Mouse (Mus musculus) adrenal gland, adult 2 months (tissue): Measurements from ENCODE around the gene Pxylp1. TPM values are rescaled to one million over a fixed set of nuclear protein-coding genes. Genes with fewer than 3 reads are reported as not detected.
"Not testable (repeated sequence)": the region's sequence is repeated elsewhere in the genome, so short reads cannot be mapped to it uniquely, and the experiment has no call there.

Experiments used
- DNase-seq: peaks from one replicate; pipeline ENCODE4 v3.0.0; 2021
- long read RNA-seq: library from polyadenylated mRNA; stranded (forward); transcript quantifications from one replicate; pipeline ENCODE4 v2.0.0, GENCODE M21; 2021
- polyA plus RNA-seq: library from polyadenylated mRNA; depleted of rRNA; stranded (reverse); fragments of >200 nt; gene quantifications from 2 replicates; pipeline ENCODE4 v1.2.3, GENCODE M21; 2012; rRNA removed
- total RNA-seq, 2 experiments: library from RNA; stranded (reverse); gene quantifications; 2 replicates each; pipeline ENCODE4 v1.2.3; 2021

Pxylp1 gene
- total RNA-seq (10 to 100 TPM in 1 of 2 experiments, 1 to 10 TPM in 1; 5.6 to 13.0 TPM), polyA plus RNA-seq (2.7 and 2.9 TPM in 2 replicates)
- long read RNA-seq, transcript Pxylp1-201 (6 exons, 2,908 nt), result major isoform, 9 of 18 reads
- long read RNA-seq, partial matches to known transcripts, result 1 of 18 reads
- long read RNA-seq, other reads (novel, unspliced or antisense), result 5 of 18 reads

DNA sequence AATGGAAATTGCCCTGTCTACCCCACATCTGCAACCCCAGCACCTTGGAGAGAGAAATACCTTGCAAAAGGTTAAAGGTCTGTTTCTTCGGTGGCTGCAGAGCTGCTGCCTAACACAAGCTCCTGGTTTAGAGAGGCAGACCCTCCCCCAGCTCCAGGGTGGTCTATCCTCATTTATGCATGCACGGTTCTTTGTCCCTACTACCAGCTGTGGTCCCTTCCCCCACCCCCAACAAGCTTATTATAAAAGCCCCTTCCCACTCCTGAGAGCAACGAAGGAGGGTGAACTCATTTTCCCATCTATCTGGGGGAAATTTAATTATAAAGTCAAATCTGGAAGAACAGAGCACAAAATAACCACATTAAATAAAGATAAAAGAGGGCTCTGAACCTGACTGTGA is at the start of gene Pxylp1:
Gene Pxylp1, minus strand, starts transcription at position 124 of the 400 bp plus-strand sequence.
- DNase-seq, result no peak

DNA sequence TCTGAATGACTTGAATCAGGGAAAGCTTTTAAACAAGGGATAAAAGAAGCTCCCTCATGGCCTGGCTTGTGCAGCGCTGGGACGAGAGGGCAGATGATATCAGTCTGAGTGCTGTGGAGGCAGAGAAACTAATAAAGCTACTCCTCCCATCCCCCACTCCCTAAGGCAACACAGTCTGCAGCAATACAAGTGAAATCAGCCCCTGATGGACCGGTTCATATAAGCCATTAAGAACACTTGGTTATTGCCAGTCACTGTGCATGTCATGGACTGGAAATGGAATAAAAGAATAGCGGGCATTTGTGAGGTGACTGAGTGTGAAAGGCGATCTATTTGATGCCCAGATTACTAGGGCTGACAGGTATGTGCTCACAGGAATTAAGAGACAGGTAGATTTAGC is 46.4 kb upstream of the Pxylp1 start:
- no peak for DNase-seq

DNA sequence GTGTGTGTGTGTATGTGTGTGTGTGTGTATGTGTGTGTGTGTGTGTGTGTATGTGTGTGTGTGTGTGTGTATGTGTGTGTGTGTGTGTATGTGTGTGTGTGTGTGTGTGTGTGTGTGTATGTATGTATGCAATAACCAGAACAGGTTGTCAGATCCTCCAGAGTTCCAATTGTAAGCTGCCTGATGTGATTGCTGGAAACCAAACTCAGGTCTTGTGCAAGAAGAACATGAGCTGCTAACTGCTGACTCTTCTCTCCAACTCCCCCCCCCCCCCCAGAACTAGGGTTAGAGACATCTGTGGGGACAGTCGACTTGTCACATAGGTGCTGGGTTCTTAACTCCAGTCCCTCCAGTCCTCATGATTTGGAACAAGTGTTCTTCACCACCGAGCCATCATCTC is 44.0 kb upstream of the Pxylp1 start:
- not testable (repeated sequence) for DNase-seq

DNA sequence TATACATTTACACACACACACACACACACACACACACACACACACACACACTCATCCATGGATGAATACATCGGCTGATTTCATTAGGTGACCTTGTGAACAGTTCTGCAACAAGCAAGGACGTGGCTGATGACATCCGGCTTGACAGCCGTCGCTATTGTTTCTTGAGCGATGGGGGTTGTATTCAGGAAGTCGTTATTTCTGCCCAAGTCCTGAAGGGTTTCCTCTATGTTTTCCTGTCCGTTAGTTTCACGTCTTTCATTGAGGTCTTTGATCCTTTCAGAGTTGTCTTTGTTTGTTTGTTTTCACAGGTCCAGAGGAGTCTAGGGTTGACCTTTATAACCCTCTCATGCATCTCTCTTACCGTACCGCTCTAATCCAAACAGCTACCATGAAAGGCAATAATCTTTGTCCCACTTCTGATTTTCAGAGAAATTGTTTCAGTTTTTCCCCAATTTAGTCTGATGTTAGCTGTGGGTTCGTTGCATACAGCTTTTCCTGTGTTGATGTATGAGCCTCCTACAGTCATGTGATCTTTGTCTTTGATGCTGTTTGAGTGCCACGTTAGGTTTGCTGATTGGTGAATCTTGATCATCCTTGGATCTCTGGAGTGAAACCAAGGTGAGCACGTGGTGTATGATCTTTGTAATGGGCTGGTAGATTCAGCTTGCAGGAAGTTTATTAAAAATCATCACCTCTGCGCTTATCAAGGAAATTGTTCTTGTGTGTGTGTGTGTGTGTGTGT is 43.3 kb upstream of the Pxylp1 start:
- peak; percentile 20 for DNase-seq

DNA sequence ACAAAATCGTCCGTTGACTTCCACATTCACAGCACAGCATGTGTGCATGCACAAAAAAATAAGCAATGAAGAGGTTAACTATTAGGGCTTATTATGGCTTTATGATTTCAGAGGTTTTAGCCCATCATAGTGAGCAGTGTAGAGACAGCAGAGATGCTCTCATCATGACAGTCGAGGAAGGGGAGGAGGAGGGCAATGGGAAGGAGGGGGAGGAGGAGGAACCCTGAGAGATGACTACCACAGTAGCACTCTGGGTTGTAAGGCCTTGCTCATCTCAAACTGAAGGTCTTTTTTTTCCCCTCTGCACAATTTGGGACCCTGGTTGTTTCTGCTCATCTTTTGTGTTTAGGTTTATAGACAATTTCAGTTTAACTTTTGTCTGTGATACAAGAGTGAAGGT is 42.3 kb upstream of the Pxylp1 start:
- no peak for DNase-seq

DNA sequence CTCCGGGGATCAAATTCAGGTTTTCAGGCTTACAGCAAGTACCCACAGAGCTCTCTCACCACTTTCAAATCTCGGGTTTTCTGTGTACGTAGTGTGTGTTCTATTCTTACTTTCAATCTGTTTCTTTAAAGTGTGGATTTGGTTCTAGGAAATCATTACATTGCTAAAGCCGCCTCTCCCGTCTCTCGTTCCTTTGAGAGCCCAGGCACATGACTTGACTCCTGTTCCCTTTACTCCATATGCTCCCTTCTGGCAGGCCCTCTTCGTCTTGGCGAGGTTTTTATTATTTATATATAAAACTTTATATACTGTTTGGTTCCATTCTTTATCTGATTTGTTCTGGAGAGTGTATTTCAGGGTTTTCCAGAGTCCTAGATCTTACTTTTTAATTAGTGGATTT is 40.3 kb upstream of the Pxylp1 start:
- DNase-seq, result no peak

DNA sequence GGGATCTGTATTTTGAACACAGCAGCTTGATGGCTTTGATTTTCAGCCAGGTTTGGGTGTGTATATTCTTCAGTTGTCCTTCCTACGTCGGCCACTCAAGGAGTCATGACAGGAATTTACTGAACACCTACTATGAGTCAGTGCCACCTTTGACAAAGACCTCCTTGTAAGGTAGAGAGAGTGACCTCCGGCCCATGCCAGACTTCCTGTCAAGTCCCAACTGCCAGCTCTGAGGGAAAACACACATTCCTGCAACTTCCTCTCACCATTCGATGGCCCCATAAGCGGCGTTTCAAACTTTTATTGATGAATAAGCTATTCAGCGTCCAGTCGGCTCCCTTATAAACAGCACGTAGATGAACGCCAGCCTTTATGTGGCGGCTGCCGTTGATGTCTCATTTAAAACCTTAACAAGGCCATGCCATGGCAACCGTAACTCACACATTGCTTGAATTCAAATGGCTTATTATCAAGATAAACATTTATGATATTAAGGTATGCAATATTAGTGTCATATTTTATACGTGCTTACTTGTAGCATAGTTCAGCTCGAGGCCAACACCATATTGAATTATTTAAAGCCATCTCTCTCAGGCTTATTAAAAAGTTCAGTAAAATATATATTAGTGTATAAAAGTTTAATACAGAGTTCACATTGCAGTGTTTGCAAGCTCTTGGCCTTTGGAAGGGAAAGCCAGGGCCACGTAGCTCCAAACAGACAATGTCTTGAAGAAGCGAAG is 31.3 kb upstream of the Pxylp1 start:
- no peak for DNase-seq

DNA sequence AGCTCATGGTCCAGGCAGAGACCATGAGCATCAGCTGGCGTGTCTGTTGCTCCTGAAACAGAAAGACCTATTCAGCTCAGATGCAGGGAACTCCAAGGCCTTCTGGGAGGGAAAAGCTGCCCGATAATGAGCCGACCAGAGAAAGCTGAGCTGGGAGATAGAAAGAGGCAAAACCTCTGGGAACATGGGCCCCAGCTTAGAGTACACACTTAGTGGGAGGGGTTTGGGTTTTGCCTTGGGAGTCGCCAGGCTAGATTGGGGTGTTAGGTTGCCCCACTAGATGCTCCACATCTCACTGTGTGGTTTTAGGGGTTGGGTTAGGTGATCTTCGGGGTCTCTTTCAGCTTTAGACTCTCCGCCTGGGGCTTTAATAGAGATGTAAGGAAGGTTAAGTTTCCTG is 30.6 kb upstream of the Pxylp1 start:
- no peak for DNase-seq

DNA sequence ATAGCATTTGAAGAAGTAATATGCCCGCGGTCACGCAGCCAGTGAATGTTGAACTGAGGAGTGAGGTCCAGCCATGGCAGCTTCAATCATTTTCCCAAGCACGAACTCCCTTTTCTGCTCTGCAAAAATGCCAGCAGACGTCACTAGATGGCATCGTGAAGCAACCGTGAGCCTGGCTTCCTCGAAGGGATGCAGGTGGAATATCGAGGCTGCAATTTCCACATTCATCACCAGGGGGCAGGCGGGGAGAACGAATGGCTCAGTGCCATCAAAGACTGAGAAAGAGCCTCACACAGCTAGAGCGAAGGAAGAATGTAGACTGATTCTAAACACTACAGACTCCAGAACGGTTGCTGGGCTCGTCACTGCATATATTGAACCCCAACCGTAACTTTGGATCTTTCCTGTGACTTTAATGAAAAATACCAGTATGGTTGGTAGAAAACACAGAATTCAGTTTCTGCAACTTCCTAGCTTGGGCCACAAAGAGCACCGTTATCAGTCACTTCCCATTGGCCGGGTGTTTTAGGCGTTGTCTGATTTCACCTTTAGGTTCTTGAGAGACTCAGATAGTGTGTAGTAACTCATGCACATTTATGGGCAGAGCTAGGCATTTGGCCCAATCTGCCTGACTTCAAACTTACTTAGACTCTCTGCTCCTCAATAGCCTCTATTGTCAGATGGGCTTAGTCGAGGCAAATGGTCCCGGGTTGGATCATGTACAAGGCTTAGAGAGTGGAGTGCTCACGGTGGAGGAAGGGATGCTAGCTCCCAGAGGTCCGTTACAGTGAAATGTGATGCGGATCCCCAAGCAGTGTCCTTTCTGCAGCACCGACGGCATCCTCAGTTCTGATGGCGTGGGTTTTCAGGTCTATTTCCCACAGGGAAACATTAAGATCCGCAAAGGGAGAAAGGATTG is 24.4 kb upstream of the Pxylp1 start:
- DNase-seq, result peak; percentile 94

DNA sequence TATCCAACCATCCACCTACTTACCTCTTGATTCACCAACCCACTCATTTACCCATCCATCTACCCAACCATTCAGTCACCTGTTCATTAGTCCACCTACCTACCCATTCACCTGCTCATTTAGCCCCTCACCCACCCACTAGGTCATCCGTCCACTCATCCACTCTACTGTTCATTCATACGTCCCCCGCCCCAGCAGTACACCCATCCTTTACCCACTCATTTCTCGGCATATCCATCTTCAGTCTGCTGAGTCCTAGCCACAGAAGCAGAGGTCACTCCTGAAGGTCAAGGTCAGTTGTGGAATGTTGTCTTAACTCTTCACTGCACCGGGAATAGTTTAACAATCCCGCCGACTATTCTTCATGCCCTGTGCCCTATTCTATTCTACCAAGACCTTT is 23.6 kb upstream of the Pxylp1 start:
- peak; percentile 4 for DNase-seq

DNA sequence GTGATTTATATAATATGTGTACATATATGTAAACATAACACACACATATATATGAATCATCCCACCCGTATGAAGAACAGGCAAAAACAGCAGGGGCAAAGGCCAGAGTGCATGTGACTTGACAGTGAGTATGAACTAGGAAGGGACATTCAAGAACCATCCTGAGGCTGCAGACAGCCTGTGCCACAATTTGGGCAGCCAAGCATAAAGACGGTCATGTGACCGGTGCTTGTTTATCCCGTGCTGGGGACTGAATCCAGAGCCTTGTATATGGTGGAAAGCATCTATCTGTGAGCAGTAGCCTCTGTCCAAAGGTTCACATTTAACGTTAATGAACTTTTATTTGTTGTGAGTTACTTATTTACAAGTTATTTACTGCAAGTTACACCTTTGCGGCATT is 22.4 kb upstream of the Pxylp1 start:
- DNase-seq, result no peak

DNA sequence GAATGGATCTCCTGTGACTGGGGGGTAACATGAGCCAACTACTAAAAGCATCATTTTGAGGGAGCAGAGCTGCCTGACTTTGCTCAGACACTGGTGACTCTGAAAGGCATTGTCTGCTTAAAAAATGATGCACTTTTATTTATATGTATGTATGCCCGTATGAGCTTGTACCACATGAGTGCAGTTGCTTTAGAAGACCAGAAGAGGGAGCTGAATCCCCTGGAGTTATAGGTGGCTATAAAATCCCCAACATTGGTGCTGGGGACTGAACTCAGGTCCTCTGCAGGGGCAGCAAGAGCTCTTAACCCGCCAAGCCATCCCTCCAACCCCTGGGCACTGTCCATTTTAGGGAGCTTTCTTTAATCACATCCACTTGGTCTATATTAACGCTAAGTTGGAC is 21.5 kb upstream of the Pxylp1 start:
- DNase-seq, result no peak

DNA sequence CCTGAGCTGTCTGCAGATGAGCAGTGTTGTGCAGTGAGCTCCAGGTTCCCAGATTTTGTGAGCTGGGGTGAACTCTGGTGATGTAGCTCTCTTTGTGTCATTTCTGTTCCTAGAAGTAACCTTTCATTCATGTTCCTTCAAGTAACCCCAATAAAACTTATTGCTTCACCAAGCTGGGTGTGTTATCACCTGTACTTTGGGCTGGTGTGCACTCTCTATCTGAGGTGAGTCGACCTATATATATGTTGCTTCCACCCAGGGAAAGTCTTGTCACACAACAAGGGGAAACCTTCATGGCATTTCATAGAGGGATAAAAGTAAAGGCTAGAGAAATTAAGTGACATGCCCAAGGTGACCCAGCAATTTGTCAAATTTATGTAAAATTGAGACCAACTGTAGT is 17.0 kb upstream of the Pxylp1 start:
- DNase-seq, result no peak

DNA sequence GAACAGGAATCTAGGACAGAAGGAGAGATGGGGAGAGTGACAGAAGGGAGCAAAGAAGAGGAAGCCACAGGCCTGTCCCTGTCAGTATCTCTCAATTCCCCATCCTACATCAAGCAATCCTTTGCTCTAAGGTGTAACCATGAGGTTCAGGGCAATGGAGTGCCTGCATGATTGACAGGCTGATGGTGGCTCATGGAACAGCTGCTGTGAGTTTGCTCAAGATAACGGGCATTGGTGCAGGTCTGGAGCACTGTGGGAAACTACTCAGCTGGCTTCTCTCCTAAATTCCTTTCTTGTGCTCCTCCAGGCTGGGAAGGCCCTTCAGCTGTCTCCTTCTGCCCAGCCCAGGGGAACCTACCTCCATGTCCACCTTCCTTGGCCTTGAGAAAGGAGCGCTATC is 16.3 kb upstream of the Pxylp1 start:
- DNase-seq, result no peak

DNA sequence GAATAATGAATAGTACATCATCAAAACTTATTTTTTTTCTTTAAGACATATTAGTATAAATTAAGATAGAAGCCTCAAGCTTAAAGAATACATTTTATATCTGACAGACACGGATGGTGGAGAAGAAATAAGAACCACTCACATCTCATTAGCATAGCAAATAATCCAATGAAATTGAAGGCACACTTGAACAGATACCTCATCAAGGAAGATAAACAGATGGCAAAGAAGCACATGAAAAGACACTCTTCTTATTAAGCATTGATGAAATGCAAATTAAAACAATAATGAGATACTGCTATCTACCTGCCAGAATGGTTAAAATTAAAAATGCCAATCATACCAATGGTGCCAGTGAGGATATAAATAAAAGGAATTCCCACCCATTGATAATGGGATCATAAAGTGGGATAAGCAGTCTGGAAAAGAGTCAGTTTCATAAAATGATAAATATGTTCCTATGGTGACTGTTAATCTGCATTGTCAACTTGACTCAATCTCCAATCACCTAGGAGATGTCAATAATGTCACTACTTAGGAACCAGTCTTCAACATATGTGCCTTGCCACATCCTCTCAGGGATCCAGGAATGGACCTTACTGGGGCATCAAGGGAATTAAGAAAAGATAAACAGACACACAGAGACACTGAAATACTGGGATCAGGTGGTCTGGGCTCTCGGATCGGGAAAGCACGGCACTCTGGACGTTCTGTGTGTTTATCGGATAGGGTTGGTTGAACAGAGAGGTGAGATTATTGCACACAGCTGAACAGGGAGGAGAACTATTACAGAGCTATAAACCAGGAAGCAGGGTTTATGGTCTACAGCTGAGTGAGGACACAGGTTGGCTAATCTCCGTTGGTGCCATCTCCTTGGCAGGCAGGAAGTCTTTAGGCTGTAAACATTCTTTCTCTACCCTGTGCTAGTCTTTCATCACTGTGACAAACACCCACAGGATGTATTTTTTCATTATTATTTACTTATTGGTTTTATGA is 12.2 kb upstream of the Pxylp1 start:
- no peak for DNase-seq

DNA sequence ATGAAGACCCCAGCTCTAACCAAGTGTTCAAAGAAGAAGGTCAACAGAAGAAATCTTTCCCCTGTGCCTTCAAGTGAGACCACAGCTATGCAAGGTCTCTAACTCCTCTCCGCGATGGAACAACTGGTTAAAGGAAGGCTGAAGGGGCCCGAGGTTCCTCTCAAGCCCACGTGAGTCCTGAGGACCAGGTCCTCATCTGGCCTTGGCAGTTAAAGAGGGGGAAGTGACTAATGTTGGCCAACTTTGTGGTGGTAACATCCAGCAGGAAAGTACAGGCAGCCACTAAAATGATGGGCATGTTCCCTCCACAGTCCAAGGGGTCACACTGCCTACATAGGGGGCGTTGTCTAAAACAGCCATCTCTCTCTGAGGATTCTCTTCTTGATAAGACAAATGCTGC is 7.2 kb upstream of the Pxylp1 start:
- DNase-seq, result no peak

DNA sequence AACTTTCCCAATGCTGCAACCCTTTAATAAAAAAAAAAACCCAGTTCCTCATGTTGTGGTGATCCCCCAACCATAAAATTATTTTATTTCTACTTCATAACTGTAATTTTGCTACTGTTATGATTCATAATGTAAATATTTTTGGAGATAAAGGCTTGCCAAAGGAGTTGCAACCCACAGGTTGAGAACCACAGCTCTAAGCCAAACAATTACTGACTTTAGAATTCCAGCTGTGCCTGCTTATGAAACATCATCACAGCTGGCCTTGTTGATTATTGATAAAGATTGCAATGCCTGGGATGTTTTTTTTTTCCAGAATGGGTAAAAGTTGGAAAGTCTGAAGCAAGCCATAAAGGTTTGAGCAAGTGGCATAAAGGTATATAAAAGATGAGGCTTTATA is 6.5 kb upstream of the Pxylp1 start:
- DNase-seq, result no peak

DNA sequence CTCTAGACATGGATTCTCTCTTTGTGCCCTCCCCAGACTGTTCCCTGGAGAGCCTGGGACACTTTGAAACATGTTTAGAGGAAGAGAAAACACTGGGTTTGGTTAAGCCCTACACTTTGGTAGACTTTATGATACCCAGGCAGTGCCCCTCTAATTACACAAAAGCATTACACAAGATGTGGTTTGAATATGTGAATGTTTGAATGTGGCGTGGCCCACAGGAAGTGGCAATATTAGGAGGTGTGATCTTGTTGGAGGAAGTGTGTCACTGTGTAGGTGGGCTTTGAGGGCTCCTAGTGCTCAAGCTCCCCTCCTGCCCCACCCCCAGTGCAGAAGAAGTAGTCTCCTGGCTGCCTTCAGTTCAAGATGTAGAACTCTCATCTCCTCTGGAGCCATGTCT is 4.2 kb upstream of the Pxylp1 start:
- DNase-seq, result no peak

DNA sequence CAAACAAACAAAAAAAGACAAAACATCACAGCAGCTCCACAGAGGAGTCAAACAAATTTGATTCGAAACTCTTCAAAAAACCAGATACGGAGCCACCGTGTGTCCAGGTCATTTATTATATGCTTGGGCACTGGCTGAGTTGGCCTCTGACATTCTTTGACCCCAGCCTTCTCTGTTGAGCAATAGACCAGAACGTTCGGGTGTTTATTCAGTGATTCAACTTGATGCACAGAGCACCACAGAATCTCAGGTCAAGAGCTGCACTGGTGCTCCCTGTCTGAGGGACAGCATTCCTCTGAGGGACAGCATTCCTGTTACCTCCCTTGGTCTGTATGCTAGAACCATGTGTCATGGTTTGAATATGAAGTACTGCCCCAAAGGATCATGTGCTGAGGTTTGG is 1.1 kb upstream of the Pxylp1 start:
- DNase-seq, result peak; percentile 28

DNA sequence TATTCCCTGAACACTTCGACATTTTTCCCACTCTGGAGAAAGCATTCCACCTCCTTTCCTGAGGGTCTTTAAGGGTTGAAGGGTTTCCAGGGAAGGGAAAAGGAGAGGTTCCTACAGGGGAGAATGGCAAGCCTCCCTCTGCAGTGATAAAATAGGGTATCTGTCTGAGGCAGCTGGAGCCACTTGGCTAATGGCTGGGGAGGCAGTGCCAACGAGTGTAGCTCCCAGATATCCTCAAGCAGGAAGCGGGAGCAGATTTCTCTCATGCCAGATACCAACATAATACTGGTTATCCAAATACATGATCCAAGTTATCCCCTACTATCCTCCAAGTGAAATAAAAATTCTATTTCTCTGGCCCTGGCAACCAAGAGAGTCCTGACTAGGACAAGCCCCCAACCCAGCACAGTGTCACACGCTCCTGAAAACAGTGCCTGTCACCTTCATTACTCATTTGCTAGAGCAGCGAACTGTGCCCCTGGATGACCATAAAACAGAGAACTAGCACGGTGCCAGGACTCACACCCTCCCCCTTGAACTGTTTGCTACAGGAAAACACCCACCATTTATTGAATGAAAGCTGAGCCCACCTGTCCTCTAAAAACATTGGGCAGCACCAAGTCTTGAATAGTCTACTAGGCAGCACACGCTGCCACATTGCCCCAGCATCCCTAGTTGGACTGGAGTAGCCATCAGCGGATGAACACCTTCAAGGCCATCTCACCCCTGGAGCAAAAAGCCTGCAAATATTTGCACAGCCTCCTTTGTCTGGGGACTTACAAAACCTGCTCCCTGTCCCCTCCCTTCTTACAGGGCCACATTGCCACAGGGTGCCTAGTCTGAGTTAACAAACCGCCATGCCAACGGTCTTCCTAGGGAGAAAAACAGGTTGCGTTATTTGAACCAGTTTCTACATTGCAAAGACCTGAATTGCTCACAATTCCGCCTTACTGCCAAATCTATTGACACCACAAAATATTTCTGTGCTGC is 833 bp downstream of the Pxylp1 start:
- DNase-seq, result no peak
